Mouse (Mus musculus): ENCODE measurements around the gene Nono.

The Nono gene

DNA sequence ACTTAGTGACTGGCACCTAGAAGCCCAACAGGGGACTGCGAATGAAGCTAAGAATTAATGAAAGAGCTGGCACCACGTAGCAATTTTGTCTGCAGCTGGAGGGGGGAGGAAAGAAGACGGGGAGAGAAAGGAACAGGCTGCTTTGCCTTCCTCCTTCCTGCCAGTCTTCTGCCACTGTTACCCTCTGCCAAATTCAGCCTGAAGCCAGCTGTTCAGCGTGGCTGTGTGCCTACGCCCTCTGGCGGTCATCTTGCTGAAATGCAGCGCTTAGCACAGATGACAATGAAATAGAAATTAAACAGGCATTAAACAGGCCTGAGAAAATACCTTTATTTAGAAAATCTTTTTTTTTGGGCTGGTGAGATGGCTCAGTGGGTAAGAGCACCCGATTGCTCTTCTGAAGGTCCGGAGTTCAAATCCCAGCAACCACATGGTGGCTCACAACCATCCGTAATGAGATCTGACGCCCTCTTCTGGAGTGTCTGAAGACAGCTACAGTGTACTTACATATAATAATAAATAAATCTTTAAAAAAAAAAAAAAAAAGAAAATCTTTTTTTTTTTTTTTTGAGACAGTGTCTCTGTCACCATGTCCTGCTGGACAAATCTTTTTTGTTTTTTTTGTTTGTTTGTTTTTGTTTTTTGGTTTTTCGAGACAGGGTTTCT is 57.5 kb downstream of the Nono start:
- DNase-seq = peak; percentile 58 to 74

Measured in cerebellum, postnatal 25 days (tissue).